Mouse (Mus musculus) heart, embryonic 12.5 days (tissue): Measurements from ENCODE around the gene Pf4. TPM values are rescaled to one million over a fixed set of nuclear protein-coding genes. Genes with fewer than 3 reads are reported as not detected.

Experiments used
- ATAC-seq: fragments of 200-750 bp; cut with Nextera tagmentation; 2 replicates; pipeline ENCODE4 v1.8.0; 2017; ENCODE audit warnings: moderate TSS enrichment, moderate library complexity; ENCODE audit not compliant: insufficient number of reproducible peaks, low FRiP score
- H3K27ac ChIP-seq: fragments of 300-500 bp; sonication (generic); 2 replicates; pipeline ENCODE4 v1.5.1; 2016; ENCODE audit warnings: mild to moderate bottlenecking, moderate library complexity; ENCODE audit not compliant: poor library complexity, severe bottlenecking
- H3K27me3 ChIP-seq: fragments of 300-500 bp; sonication (generic); replicated peaks from 2 replicates; pipeline ENCODE4 v1.6.1; 2016; ENCODE audit warnings: mild to moderate bottlenecking, moderate library complexity
- H3K36me3 ChIP-seq: fragments of 300-500 bp; sonication (generic); 2 replicates; pipeline ENCODE4 v1.6.1; 2016; ENCODE audit warnings: mild to moderate bottlenecking, moderate library complexity
- H3K4me1 ChIP-seq: fragments of 300-500 bp; sonication (generic); replicated peaks from 2 replicates; pipeline ENCODE4 v1.6.1; 2016; ENCODE audit warnings: mild to moderate bottlenecking
- H3K4me2 ChIP-seq: fragments of 300-500 bp; sonication (generic); 2 replicates; pipeline ENCODE4 v1.6.1; 2016; ENCODE audit warnings: mild to moderate bottlenecking, moderate library complexity
- H3K4me3 ChIP-seq: fragments of 300-500 bp; sonication (generic); 2 replicates; pipeline ENCODE4 v1.5.1; 2016; ENCODE audit warnings: mild to moderate bottlenecking
- H3K9ac ChIP-seq: fragments of 300-500 bp; sonication (generic); 2 replicates; pipeline ENCODE4 v1.6.1; 2016; ENCODE audit warnings: mild to moderate bottlenecking, moderate library complexity
- H3K9me3 ChIP-seq: fragments of 300-500 bp; sonication (generic); replicated peaks from 2 replicates; pipeline ENCODE4 v1.6.1; 2016; ENCODE audit warnings: mild to moderate bottlenecking, moderate library complexity
- WGBS: fragments of 180-500 bp; shearing (Covaris S2); methylation state at CpG from one replicate; pipeline ENCODE4 v1.1.7; 2016; 5-methylcytosine and 5-hydroxymethylcytosine counted together
- polyA plus RNA-seq: library from polyadenylated mRNA; unstranded; fragments of >200 nt; fragmentation: Nextera tagmentation; extraction: Ambion mirVana; gene quantifications from 2 replicates; pipeline ENCODE4 v1.2.1, GENCODE M21; 2016

The Pf4 gene
- polyA plus RNA-seq, 1 experiment from 2014 or later = 75.1 TPM

GRCm38 (mm10) chr5:90761834-90762233 lies 10.4 kb upstream of the Pf4 start:
- Histone ChIP-seq H3K27ac (no peak overlapping the region), H3K36me3 (no peaks in the 10 kb centered on the region), H3K27me3 (peaks cover 18% of the 10 kb centered on the region; the same call in 1 of the 2 replicates), H3K9ac (no peak overlapping the region), H3K9me3 (no peaks in the 10 kb centered on the region), H3K4me1 (peaks cover 13% of the 10 kb centered on the region), H3K4me3 (no peak overlapping the region), H3K4me2 (no peak overlapping the region)
- ATAC-seq = no peak
- WGBS = 79% methylated on average over 3 of the region's 3 CpGs

DNA sequence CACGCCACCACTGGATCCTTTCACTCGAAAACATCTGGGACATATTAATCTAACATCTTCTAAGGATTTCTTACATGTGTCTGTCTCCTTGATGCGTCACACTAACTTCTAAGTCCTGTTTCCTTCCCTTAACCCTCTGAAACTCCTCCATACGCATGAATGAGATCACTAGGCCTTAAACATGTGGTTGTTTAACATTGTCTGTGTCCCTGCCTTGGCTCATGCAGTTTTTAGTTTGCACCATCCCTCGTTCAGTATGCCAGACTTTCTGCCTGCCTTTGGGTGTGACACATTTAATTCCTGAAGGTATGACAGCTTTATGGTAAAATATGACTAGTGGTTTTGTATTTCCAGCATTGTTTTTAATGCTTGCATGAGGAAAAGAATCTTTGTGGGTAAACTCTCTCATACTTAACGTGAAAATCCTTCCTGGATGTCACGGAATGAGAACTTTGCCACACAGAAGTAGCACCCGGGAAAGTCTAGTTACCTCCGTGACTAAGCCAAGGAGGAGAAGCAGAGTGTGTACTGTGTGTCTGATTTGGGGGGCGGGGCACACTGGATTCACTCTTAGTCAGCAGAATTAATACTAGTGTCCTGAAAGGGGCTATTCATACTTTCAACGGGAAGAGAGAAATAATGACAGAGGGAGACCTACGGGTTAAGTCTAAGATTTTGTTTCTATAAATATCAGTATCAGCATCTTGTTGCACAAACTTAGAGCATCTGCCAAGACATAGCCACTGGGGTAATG lies 8.1 kb upstream of the Pf4 start:
- peaks cover 9% of the 10 kb centered on the region; the same call in 1 of the 2 replicates for H3K27me3 ChIP-seq
- no peaks in the 10 kb centered on the region for H3K9me3 ChIP-seq
- H3K4me3 ChIP-seq = no peak overlapping the region
- H3K36me3 ChIP-seq = no peaks in the 10 kb centered on the region
- no peak overlapping the region for H3K9ac ChIP-seq
- no peak overlapping the region for H3K27ac ChIP-seq
- WGBS = 72% methylated on average over 12 of the region's 12 CpGs
- ATAC-seq = no peak
- H3K4me2 ChIP-seq = no peak overlapping the region
- H3K4me1 ChIP-seq = peaks cover 8% of the 10 kb centered on the region

DNA sequence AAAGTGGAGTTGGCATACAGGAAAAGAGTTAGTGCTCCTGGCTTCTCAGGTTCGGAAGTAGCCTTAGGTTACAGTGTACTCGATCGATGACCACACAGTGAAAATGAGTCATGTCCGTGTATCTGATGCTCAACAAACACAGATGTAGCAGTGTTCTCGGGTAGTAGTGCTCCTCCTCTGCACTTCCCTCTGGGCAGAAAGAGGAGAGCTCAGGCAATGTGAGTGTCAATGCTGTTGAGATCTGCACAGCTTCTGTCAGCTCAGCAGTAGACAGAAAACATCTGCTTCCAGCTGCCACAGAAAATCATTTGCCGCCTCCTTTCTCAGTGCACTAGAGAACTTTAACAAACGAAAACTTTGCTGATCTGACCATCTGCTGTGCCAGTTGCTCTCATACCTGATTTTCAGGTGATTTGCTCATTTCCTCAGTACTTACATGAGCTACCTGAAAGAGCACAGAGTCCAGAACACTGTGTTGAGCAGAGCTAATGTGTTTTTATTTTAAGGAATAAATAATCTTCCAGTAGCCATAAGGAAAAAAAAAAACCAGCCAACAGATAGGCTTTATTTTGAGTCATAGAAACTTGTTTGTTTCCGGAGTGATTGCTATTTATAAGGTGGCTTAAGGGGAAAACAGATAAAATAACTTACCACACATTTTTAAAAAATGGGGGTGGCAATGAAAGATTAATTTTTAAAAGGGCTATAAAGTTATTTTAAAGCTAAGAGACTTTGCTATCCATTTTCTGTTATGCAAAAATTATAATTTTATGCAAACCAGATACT lies 6.2 kb upstream of the Pf4 start:
- Histone ChIP-seq H3K4me2 (no peak overlapping the region), H3K9ac (no peak overlapping the region), H3K27ac (no peak overlapping the region), H3K4me3 (no peak overlapping the region), H3K36me3 (no peaks in the 10 kb centered on the region), H3K4me1 (no peaks in the 10 kb centered on the region), H3K9me3 (no peaks in the 10 kb centered on the region), H3K27me3 (no peaks in the 10 kb centered on the region)
- no peak for ATAC-seq
- 41% methylated on average over 8 of the region's 8 CpGs for WGBS

- no peaks in the 10 kb centered on the region for H3K36me3 ChIP-seq
- no peaks in the 10 kb centered on the region for H3K27me3 ChIP-seq
- ATAC-seq = no peak
- H3K4me1 ChIP-seq = no peaks in the 10 kb centered on the region
- 56% methylated on average over 3 of the region's 3 CpGs for WGBS
- H3K4me3 ChIP-seq = no peak within 1 kb of the TSS
- H3K9me3 ChIP-seq = no peaks in the 10 kb centered on the region
- H3K27ac ChIP-seq = no peak within 1 kb of the TSS
- H3K9ac ChIP-seq = no peak within 1 kb of the TSS
- no peak within 1 kb of the TSS for H3K4me2 ChIP-seq
Measured at GRCm38 (mm10) chr5:90768218-90768617, 4.0 kb upstream of the Pf4 start, which contains the start of gene Ppbp. Gene Ppbp (plus strand): TSS chr5:90768518.

DNA sequence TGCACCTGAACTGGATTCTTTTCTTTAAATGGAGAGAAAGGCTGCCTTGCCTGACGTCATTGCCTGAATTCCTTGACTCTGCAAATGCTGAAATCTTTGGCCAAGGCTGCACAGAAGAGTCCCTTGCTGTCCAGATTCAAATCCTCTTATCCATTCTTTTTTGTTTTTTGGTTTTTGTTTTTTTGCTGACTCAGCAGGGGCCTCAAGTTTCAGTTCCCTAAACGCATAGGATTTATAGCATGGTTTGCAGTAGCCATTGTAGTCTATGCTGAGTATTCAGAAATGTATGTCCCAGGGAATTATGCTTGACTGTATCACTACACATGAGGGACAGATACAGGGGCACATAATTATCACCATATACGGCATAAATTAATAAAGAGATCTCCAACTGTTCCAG lies 866 bp upstream of the Pf4 start:
- no peaks in the 10 kb centered on the region for H3K27me3 ChIP-seq
- H3K27ac ChIP-seq = no peak overlapping the region
- H3K36me3 ChIP-seq = no peaks in the 10 kb centered on the region
- WGBS = 71% methylated on average over 3 of the region's 3 CpGs
- no peak overlapping the region for H3K4me2 ChIP-seq
- no peak for ATAC-seq
- H3K4me3 ChIP-seq = no peak overlapping the region
- H3K4me1 ChIP-seq = no peaks in the 10 kb centered on the region
- no peaks in the 10 kb centered on the region for H3K9me3 ChIP-seq
- H3K9ac ChIP-seq = no peak overlapping the region

GRCm38 (mm10) chr5:90775562-90775961 lies 3.3 kb downstream of the Pf4 start:
- Histone ChIP-seq H3K27ac (no peak overlapping the region), H3K36me3 (no peaks in the 10 kb centered on the region), H3K27me3 (no peaks in the 10 kb centered on the region), H3K4me2 (no peak overlapping the region), H3K4me1 (no peaks in the 10 kb centered on the region), H3K9ac (no peak overlapping the region), H3K4me3 (no peak overlapping the region), H3K9me3 (no peaks in the 10 kb centered on the region)
- WGBS = 58% methylated on average over 5 of the region's 5 CpGs
- no peak for ATAC-seq

DNA sequence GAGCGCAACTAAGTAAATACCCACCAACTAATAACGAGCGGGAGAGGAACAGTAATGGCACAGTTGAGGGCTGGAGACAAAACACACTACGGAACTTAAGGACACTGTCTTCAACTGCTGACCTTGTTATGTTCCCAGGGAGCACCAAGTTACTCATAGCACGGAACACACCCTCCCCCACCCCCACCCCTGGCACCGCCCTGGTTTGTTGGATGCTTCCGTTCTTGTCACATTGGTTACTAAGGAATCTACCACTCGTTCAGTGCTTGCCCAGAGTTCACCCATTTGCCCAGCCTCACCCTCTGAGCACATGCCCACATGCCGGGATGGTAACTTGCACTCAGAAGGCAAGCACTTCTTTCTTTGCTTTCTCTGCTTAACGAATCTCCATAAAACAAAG lies 5.4 kb downstream of the Pf4 start:
- Histone ChIP-seq H3K36me3 (no peaks in the 10 kb centered on the region), H3K27me3 (no peaks in the 10 kb centered on the region), H3K27ac (no peak overlapping the region), H3K4me3 (no peak overlapping the region), H3K4me1 (no peaks in the 10 kb centered on the region), H3K9me3 (no peaks in the 10 kb centered on the region), H3K9ac (no peak overlapping the region), H3K4me2 (no peak overlapping the region)
- no peak for ATAC-seq
- 76% methylated on average over 10 of the region's 10 CpGs for WGBS

DNA sequence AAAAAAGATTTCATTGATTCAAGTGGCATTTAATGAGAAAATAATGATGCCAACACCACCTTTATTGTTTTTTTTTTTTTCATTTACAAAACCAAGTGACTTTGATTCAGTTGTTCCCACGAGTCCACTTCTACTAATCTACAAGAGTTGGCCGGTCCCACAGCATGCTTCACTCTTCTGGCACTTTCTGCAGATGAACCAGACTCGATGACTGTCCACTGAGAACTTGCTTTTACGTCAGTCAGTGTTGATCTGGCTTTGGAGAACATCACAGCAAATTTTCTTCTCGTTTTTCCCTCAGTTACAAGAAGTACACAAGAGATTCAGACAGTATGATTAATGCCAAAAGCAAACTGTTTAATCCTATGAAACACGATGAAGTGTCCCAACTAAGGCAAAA lies 6.6 kb downstream of the Pf4 start:
- Histone ChIP-seq H3K27ac (no peak overlapping the region), H3K9ac (no peak overlapping the region), H3K4me1 (no peaks in the 10 kb centered on the region), H3K27me3 (no peaks in the 10 kb centered on the region), H3K4me3 (no peak overlapping the region), H3K9me3 (no peaks in the 10 kb centered on the region), H3K36me3 (no peaks in the 10 kb centered on the region), H3K4me2 (no peak overlapping the region)
- no peak for ATAC-seq
- 73% methylated on average over 6 of the region's 6 CpGs for WGBS

DNA sequence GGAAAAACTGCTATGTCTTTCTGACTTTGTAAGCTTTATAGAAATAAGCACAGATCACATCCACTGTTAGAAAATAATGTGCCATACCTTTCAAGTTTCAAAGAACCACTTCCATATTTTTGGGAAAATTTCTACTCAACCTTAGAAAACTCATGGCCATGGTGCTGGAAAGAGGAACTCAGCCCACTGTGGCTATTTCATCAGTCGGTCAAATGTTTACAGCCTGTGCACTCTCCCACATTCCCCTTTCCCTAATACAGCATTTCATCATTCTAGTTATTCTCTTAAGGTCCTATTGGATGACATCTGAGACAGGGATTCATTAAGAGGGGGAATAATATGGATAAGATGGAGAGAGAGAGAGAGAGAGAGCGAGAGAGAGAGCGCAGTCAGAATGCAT lies 11.5 kb downstream of the Pf4 start:
- Histone ChIP-seq H3K9ac (no peak overlapping the region), H3K4me3 (no peak overlapping the region), H3K4me2 (no peak overlapping the region), H3K27me3 (no peaks in the 10 kb centered on the region), H3K9me3 (no peaks in the 10 kb centered on the region), H3K4me1 (0 out of 2 replicates have a peak, but pooled peaks cover 7% of the 10 kb centered on the region), H3K36me3 (no peaks in the 10 kb centered on the region), H3K27ac (no peak overlapping the region)
- no peak for ATAC-seq
- 82% methylated on average over 3 of the region's 3 CpGs for WGBS

- peak; percentile 79 for ATAC-seq
Measured at GRCm38 (mm10) chr5:90785659-90786588, 13.7 kb downstream of the Pf4 start, which contains the start of gene Cxcl3. Gene Cxcl3 (plus strand): TSS chr5:90786103.

More at GRCm38 (mm10) chr5:90785659-90786588, 13.7 kb downstream of the Pf4 start, which contains the start of gene Cxcl3:
- Histone ChIP-seq H3K4me3 (peak within 1 kb of the TSS; percentile 48), H3K4me2 (peak within 1 kb of the TSS; percentile 98), H3K4me1 (0 out of 2 replicates have a peak, but pooled peaks cover 7% of the 10 kb centered on the region), H3K36me3 (no peaks in the 10 kb centered on the region), H3K9ac (peak within 1 kb of the TSS; percentile 60), H3K9me3 (no peaks in the 10 kb centered on the region), H3K27me3 (no peaks in the 10 kb centered on the region), H3K27ac (no peak within 1 kb of the TSS)
- 14% methylated on average over 26 of the region's 26 CpGs for WGBS
